In the genomic region with DNA sequence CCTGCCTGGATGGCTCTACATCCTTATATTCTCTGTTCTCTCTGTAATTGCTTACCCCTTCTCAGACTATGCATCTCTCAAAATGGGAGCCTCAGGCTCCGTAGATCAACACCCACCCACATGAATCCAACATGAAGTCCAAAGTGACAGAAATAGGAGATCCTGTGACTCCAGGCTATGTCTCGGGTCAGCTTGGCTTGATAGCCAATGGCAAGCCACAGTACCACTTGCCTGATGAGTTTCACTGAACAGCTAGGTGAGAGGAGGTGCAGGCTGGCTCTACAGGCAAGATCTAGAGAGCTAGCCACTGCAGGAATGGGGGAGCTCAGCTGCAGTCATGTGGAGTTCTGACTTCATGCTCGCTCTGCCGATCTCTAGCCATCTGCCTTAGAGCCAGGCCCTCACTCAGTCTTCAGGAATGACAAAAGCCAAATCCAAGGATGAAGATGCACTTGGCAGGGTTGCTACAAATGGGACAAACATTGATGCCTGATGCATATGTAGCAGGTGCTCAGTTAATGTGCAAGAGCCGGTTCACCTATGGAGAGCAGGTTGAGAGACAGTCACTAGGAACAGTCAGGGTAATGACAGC, we compare ENCODE assay signal across 19 mouse cellular contexts.
DNase-seq lines count a peak whose midpoint lies in the region; ATAC-seq and TF ChIP-seq lines count a peak whose summit lies in the region.
"Had no signal": no experiment of that assay in that cellular context is flagged by ENCODE, and none has a peak within 500 bp of the region (broad histone marks: within the 10 kb centered on the region; RNA-seq: fewer than 3 reads in every experiment).

No protein-coding gene starts in this region.

- no peak overlapping the region for H3K9ac ChIP-seq in midbrain, postnatal 0 days (replicated peaks; ENCODE audit: low read length, poor library complexity, severe bottlenecking)
- no peak overlapping the region for H3K9ac ChIP-seq in midbrain, embryonic 14.5 days (replicated peaks; ENCODE audit: low read length)
- H3K9ac ChIP-seq in intestine, embryonic 16.5 days (ENCODE audit: low read depth, low read length): no peak overlapping the region
- H3K9ac ChIP-seq: heart, embryonic 15.5 days; hindbrain, embryonic 15.5 days; kidney, embryonic 15.5 days had no signal

- no peaks in the 10 kb centered on the region for H3K27me3 ChIP-seq in midbrain, postnatal 0 days (ENCODE audit: insufficient read depth, low read length)
- H3K27me3 ChIP-seq in midbrain, embryonic 14.5 days (ENCODE audit: control insufficient read depth, insufficient read depth, low read length): 0 out of 2 replicates have a peak, but pooled peaks cover 1% of the 10 kb centered on the region
- no peaks in the 10 kb centered on the region for H3K27me3 ChIP-seq in intestine, embryonic 16.5 days (replicated peaks; ENCODE audit: control insufficient read depth, insufficient read depth, low read length)
- H3K27me3 ChIP-seq: heart, embryonic 15.5 days; hindbrain, embryonic 15.5 days; kidney, embryonic 15.5 days had no signal

- peak; percentile 63 for DNase-seq in cerebellum, adult 9-10 months
- DNase-seq in cerebellum, postnatal 4 days (ENCODE audit: low spot score in 2 of 2): no peak
- DNase-seq in midbrain, postnatal 0 days (ENCODE audit: low spot score): peak; percentile 12
- no peak for DNase-seq in midbrain, embryonic 14.5 days
- peak; percentile 43 to 49 for DNase-seq in cerebellum, postnatal 10 days
- DNase-seq in right cerebral cortex, postnatal 25 days: no peak
- DNase-seq: adrenal gland, adult 2 months; adrenal gland, postnatal 25 days; gastrocnemius, postnatal 36 days; heart, adult 18-20 months; heart, postnatal 14 days; kidney, adult 18-20 months had no signal

- TF ChIP-seq CTCF in midbrain, postnatal 0 days (IDR thresholded peaks at IDR 0.05): no peak

- 93% methylated on average over 5 of the region's 5 CpGs for WGBS in midbrain, postnatal 0 days
- WGBS in midbrain, embryonic 14.5 days: 89% methylated on average over 5 of the region's 5 CpGs
- 93% methylated on average over 5 of the region's 5 CpGs for WGBS in intestine, embryonic 16.5 days

- H3K27ac ChIP-seq in midbrain, postnatal 0 days (ENCODE audit: low read depth, low read length): no peak overlapping the region
- H3K27ac ChIP-seq in midbrain, embryonic 14.5 days (replicated peaks; ENCODE audit: low read depth, low read length): no peak overlapping the region
- H3K27ac ChIP-seq in intestine, embryonic 16.5 days (ENCODE audit: low read length): no peak overlapping the region
- H3K27ac ChIP-seq: embryonic facial prominence, embryonic 10.5 days; heart, embryonic 10.5 days; heart, embryonic 15.5 days; hindbrain, embryonic 15.5 days; kidney, embryonic 15.5 days had no signal

- H3K9me3 ChIP-seq in midbrain, postnatal 0 days (ENCODE audit: low read length): no peaks in the 10 kb centered on the region
- H3K9me3 ChIP-seq in midbrain, embryonic 14.5 days (ENCODE audit: control insufficient read depth, low read length): no peaks in the 10 kb centered on the region
- no peaks in the 10 kb centered on the region for H3K9me3 ChIP-seq in intestine, embryonic 16.5 days (ENCODE audit: control insufficient read depth, low read length)
- H3K9me3 ChIP-seq: embryonic facial prominence, embryonic 10.5 days; heart, embryonic 10.5 days; heart, embryonic 15.5 days; hindbrain, embryonic 15.5 days; kidney, embryonic 15.5 days had no signal

- no peaks in the 10 kb centered on the region for H3K36me3 ChIP-seq in midbrain, postnatal 0 days (ENCODE audit: insufficient read depth, low read length)
- H3K36me3 ChIP-seq in midbrain, embryonic 14.5 days (ENCODE audit: control insufficient read depth, insufficient read depth, low read length): no peaks in the 10 kb centered on the region
- no peaks in the 10 kb centered on the region for H3K36me3 ChIP-seq in intestine, embryonic 16.5 days (ENCODE audit: control insufficient read depth, insufficient read depth, low read length)
- H3K36me3 ChIP-seq: embryonic facial prominence, embryonic 10.5 days; heart, embryonic 10.5 days; heart, embryonic 15.5 days; hindbrain, embryonic 15.5 days; kidney, embryonic 15.5 days had no signal

- peaks cover 3% of the 10 kb centered on the region for H3K4me1 ChIP-seq in midbrain, postnatal 0 days (ENCODE audit: insufficient read depth, low read length)
- peaks cover 15% of the 10 kb centered on the region; the same call in 1 of the 2 replicates for H3K4me1 ChIP-seq in midbrain, embryonic 14.5 days (ENCODE audit: control insufficient read depth, insufficient read depth, low read length)
- peaks cover 6% of the 10 kb centered on the region; the same call in 1 of the 2 replicates for H3K4me1 ChIP-seq in intestine, embryonic 16.5 days (ENCODE audit: control insufficient read depth, insufficient read depth, low read length)
- H3K4me1 ChIP-seq: heart, embryonic 15.5 days had no signal

- no peak for ATAC-seq in midbrain, postnatal 0 days (ENCODE audit: low FRiP score)
- no peak for ATAC-seq in midbrain, embryonic 14.5 days (ENCODE audit: low FRiP score, low TSS enrichment)
- ATAC-seq in intestine, embryonic 16.5 days: no peak
- ATAC-seq: forebrain, embryonic 14.5 days had no signal

- H3K4me3 ChIP-seq in midbrain, postnatal 0 days (ENCODE audit: low read depth, low read length): no peak overlapping the region
- H3K4me3 ChIP-seq in midbrain, embryonic 14.5 days (replicated peaks; ENCODE audit: low read depth, low read length): no peak overlapping the region
- no peak overlapping the region for H3K4me3 ChIP-seq in intestine, embryonic 16.5 days (ENCODE audit: low read length)
- H3K4me3 ChIP-seq: embryonic facial prominence, embryonic 10.5 days; heart, embryonic 10.5 days; heart, embryonic 15.5 days; hindbrain, embryonic 15.5 days; kidney, embryonic 15.5 days had no signal

- H3K4me2 ChIP-seq in midbrain, postnatal 0 days (ENCODE audit: low read depth, low read length, poor library complexity, severe bottlenecking): no peak overlapping the region
- no peak overlapping the region for H3K4me2 ChIP-seq in midbrain, embryonic 14.5 days (ENCODE audit: low read length)
- no peak overlapping the region for H3K4me2 ChIP-seq in intestine, embryonic 16.5 days (ENCODE audit: low read depth, low read length)
- H3K4me2 ChIP-seq: heart, embryonic 15.5 days; hindbrain, embryonic 15.5 days; kidney, embryonic 15.5 days had no signal

Comparison
In these comparisons a context has a peak if more than half of its experiments do, and no peak if none do; other contexts are left out.
1. DNase-seq: peak in cerebellum, adult 9-10 months (single experiment), midbrain, postnatal 0 days (single experiment) and cerebellum, postnatal 10 days (2 of 2); none in cerebellum, postnatal 4 days (0 of 2), midbrain, embryonic 14.5 days (single experiment) and right cerebral cortex, postnatal 25 days (single experiment).